Mouse (Mus musculus) hindbrain, embryonic 11.5 days (tissue): Measurements from ENCODE around the gene G0s2. TPM values are rescaled to one million over a fixed set of nuclear protein-coding genes. Genes with fewer than 3 reads are reported as not detected.

Experiments
- ATAC-seq: fragments of 200-750 bp; cut with Nextera tagmentation; 2 replicates; pipeline ENCODE4 v1.8.0; 2017; ENCODE audit warnings: mild to moderate bottlenecking, moderate TSS enrichment, moderate library complexity; ENCODE audit not compliant: low FRiP score
- DNase-seq: peaks from one replicate; pipeline ENCODE4 v3.0.0-alpha.2; 2015; ENCODE audit warnings: low spot score
- H3K27ac ChIP-seq: fragments of 300-500 bp; sonication (generic); 2 replicates; pipeline ENCODE4 v1.5.1; 2014; ENCODE audit warnings: mild to moderate bottlenecking, low read depth, low read length
- H3K27me3 ChIP-seq: fragments of 300-500 bp; sonication (generic); 2 replicates; pipeline ENCODE4 v1.6.1; 2014; ENCODE audit warnings: mild to moderate bottlenecking, low read length, moderate library complexity, mixed read lengths; ENCODE audit not compliant: control insufficient read depth, insufficient read depth
- H3K36me3 ChIP-seq: fragments of 300-500 bp; sonication (generic); 2 replicates; pipeline ENCODE4 v1.6.1; 2014; ENCODE audit warnings: mild to moderate bottlenecking, low read length, moderate library complexity, mixed read lengths; ENCODE audit not compliant: control insufficient read depth, insufficient read depth
- H3K4me1 ChIP-seq: fragments of 300-500 bp; sonication (generic); replicated peaks from 2 replicates; pipeline ENCODE4 v1.6.1; 2014; ENCODE audit warnings: low read length, mixed read lengths; ENCODE audit not compliant: control insufficient read depth, insufficient read depth
- H3K4me2 ChIP-seq: fragments of 300-500 bp; sonication (generic); replicated peaks from 2 replicates; pipeline ENCODE4 v1.6.1; 2014; ENCODE audit warnings: mild to moderate bottlenecking, low read depth, low read length
- H3K4me3 ChIP-seq: fragments of 300-500 bp; sonication (generic); 2 replicates; pipeline ENCODE4 v1.5.1; 2014; ENCODE audit warnings: low read depth, low read length
- H3K9ac ChIP-seq: fragments of 300-500 bp; sonication (generic); 2 replicates; pipeline ENCODE4 v1.6.1; 2014; ENCODE audit warnings: low read depth, low read length
- H3K9me3 ChIP-seq: fragments of 300-500 bp; sonication (generic); 2 replicates; pipeline ENCODE4 v1.6.1; 2016; ENCODE audit warnings: low read length; ENCODE audit not compliant: control insufficient read depth
- WGBS: fragments of 180-500 bp; shearing (Covaris S2); extraction: QIAGEN DNeasy Blood & Tissue Kit; methylation state at CpG from one replicate; pipeline ENCODE4 v1.1.7; 2014; 5-methylcytosine and 5-hydroxymethylcytosine counted together
- polyA plus RNA-seq: library from polyadenylated mRNA; unstranded; fragments of >200 nt; fragmentation: Nextera tagmentation; extraction: Ambion mirVana; gene quantifications from 2 replicates; pipeline ENCODE4 v1.2.1, GENCODE M21; 2014

G0s2 gene
- polyA plus RNA-seq, 1 experiment from 2014 or later = 7.5 TPM

DNA sequence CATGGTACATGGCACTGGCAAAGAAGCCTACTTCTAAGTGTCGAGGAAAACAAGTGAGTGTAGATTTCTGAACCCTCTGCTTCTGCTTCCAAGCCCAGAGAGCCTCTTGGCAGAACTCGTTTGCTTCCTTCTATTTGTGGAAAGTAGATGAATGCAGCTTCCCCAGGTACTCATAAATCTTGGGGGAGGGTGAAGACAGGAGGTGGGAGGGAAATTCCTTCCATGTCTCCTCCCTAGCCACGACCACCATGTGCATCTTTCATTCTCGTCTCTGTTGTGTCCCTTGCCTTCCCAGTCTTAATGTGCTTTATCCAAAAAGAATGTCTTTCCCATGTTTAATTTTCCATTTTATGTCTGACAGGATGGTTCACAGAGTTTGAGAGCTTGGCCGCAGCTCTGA lies 20.4 kb downstream of the G0s2 start:
- no peaks in the 10 kb centered on the region for H3K9me3 ChIP-seq
- ATAC-seq (no peak), DNase-seq (no peak)
- H3K27ac ChIP-seq = no peak overlapping the region
- H3K9ac ChIP-seq = no peak overlapping the region
- no peak overlapping the region for H3K4me2 ChIP-seq
- no peaks in the 10 kb centered on the region for H3K27me3 ChIP-seq
- no peaks in the 10 kb centered on the region for H3K36me3 ChIP-seq
- H3K4me1 ChIP-seq = no peaks in the 10 kb centered on the region
- 55% methylated on average over 5 of the region's 5 CpGs for WGBS
- no peak overlapping the region for H3K4me3 ChIP-seq

DNA sequence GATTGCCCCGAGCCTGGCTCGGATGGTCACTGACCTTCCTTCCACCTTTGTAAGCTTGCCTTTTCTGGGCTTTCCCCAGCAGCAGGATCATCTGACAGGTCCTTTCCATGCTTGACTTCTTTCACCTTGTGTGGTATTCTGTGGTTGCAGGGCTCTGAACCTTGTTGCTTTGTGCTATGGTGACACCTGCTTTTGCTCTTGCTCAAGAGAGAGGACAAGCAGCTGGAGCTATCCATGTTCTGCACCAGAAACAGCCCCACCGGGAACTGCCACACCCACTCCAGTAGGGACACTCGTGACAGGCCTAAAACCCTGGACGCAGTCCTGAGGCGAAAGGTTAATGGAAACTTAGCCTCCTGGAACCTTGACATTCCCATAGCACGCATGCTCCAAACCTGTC lies 21.6 kb downstream of the G0s2 start:
- Histone ChIP-seq H3K9me3 (no peaks in the 10 kb centered on the region), H3K9ac (no peak overlapping the region), H3K4me2 (no peak overlapping the region), H3K27me3 (no peaks in the 10 kb centered on the region), H3K27ac (no peak overlapping the region), H3K4me3 (no peak overlapping the region), H3K36me3 (no peaks in the 10 kb centered on the region), H3K4me1 (no peaks in the 10 kb centered on the region)
- ATAC-seq (no peak), DNase-seq (no peak)
- 85% methylated on average over 7 of the region's 7 CpGs for WGBS

DNA sequence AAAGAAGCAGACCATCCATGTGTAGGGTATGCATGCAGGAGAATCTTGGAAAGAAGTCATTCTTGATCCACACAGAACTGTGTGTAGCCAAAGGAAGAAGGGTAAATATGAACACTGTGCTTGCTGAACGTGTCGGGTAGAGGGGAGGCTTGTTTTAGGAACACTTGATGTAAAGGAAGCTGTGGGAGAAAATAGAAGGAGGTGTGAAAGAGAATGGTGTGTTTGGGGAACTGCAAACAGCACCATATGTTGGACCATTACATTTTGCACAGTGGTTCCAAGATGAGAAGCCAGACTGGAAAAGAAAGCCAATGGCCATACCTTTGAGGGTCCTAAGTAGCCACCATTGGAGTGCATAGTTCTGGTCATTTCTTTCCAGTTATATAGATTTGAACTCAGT lies 23.0 kb downstream of the G0s2 start:
- Histone ChIP-seq H3K9me3 (no peaks in the 10 kb centered on the region), H3K4me3 (no peak overlapping the region), H3K4me1 (no peaks in the 10 kb centered on the region), H3K9ac (no peak overlapping the region), H3K4me2 (no peak overlapping the region), H3K36me3 (no peaks in the 10 kb centered on the region), H3K27me3 (no peaks in the 10 kb centered on the region), H3K27ac (no peak overlapping the region)
- WGBS = 89% methylated on average over 2 of the region's 2 CpGs
- DNase-seq = no peak
- no peak for ATAC-seq

DNA sequence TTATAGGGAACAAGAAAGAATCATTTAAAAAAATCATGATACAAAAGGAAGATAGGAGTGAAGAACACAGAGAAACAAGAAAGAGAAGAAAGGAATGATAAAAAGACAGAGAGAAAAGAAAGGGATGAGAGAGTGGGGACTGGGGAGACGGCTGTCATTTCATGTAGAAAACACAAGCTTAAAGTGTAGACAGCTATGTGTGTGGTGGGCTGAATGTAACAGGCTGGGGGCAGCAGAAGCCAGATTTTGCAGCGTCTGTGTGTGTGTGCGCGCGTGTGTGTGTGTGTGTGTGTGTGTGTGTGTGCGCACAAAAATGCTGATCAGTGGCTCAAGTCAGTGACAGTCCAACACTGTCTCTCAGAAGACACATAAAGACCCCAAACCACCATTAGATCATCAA lies 28.8 kb downstream of the G0s2 start:
- Histone ChIP-seq H3K9me3 (no peaks in the 10 kb centered on the region), H3K9ac (no peak overlapping the region), H3K4me2 (no peak overlapping the region), H3K4me3 (no peak overlapping the region), H3K27ac (no peak overlapping the region), H3K27me3 (no peaks in the 10 kb centered on the region), H3K36me3 (no peaks in the 10 kb centered on the region), H3K4me1 (no peaks in the 10 kb centered on the region)
- ATAC-seq (no peak), DNase-seq (no peak)
- 83% methylated on average over 6 of the region's 6 CpGs for WGBS

DNA sequence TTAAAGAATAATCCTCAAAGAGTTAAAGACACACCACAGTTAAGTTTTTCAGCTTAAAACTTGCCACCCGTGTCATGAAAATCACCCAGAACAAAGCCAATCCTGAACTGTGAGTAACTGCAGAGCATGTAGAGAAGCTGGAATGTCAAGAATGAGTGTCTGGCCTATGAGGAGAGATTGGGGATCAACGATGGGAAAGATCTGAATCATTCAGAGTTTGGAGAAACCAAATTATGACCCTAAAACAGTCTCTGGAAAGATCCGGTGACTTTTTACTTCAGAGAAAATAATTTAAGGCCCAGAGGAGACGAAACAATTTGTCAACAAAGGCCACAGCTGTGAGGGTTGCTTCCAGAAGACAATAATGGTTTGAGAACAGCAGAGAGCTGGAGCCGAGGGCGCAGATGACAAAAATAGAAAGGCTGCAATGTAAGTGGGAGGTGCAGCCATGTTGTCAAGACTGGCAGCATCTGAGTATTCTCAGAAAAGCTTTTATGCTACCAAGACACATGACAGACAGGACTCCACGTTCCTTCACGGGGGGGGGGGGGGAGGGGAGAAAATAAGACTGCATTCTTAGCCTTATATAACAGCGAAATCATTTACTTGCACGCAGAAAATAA lies 29.3 kb downstream of the G0s2 start:
- no peak overlapping the region for H3K4me3 ChIP-seq
- H3K27ac ChIP-seq = no peak overlapping the region
- WGBS = 61% methylated on average over 10 of the region's 10 CpGs
- H3K9me3 ChIP-seq = no peaks in the 10 kb centered on the region
- H3K36me3 ChIP-seq = no peaks in the 10 kb centered on the region
- DNase-seq (no peak), ATAC-seq (no peak)
- no peak overlapping the region for H3K9ac ChIP-seq
- H3K27me3 ChIP-seq = no peaks in the 10 kb centered on the region
- H3K4me2 ChIP-seq = no peak overlapping the region
- no peaks in the 10 kb centered on the region for H3K4me1 ChIP-seq

DNA sequence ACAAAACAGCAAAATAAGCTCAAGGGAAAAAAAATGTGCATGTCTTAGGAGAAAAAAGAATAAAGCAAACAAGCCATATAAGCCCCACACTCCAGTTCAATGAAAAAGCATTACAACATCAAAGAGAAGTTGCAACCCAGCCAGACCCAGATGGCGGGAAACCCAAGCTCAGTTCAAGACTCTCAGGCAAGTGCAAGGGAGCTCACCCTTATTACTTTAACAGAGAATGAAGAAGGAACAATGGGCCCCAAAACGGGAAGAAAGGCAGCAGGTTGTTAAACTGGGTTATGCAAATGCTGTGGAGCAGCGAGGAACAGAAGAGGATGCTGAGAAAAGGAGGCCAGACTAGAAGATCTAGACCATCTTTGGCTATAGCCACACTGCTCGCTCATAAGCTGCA lies 30.2 kb downstream of the G0s2 start:
- H3K4me1 ChIP-seq = no peaks in the 10 kb centered on the region
- H3K27me3 ChIP-seq = no peaks in the 10 kb centered on the region
- no peak overlapping the region for H3K4me3 ChIP-seq
- no peak overlapping the region for H3K27ac ChIP-seq
- WGBS = 74% methylated on average over 4 of the region's 4 CpGs
- no peak for DNase-seq
- no peak overlapping the region for H3K9ac ChIP-seq
- no peak for ATAC-seq
- H3K4me2 ChIP-seq = no peak overlapping the region
- H3K9me3 ChIP-seq = no peaks in the 10 kb centered on the region
- no peaks in the 10 kb centered on the region for H3K36me3 ChIP-seq

DNA sequence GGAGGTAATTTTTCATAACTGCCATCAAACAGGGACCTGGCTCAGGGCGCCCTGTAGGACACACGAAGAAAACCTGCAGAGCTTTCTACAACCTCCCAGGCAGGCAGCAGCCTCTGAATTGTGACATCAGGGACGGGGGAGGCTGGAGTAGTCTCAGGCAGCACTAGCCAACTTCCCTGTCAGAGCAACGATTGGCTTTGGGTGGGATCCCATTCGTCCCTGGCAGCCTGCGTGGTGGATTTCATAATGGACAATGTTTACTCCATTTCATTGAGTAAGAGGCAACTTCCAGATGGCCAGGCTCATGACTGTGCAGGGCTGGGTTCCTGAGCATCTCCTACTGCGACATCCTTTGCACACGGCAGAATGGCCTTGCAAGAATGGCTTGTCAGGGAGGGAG lies 30.8 kb downstream of the G0s2 start:
- Histone ChIP-seq H3K36me3 (no peaks in the 10 kb centered on the region), H3K27me3 (no peaks in the 10 kb centered on the region), H3K9ac (no peak overlapping the region), H3K27ac (no peak overlapping the region), H3K9me3 (no peaks in the 10 kb centered on the region), H3K4me1 (no peaks in the 10 kb centered on the region), H3K4me3 (no peak overlapping the region), H3K4me2 (no peak overlapping the region)
- ATAC-seq (no peak), DNase-seq (no peak)
- 82% methylated on average over 8 of the region's 8 CpGs for WGBS

DNA sequence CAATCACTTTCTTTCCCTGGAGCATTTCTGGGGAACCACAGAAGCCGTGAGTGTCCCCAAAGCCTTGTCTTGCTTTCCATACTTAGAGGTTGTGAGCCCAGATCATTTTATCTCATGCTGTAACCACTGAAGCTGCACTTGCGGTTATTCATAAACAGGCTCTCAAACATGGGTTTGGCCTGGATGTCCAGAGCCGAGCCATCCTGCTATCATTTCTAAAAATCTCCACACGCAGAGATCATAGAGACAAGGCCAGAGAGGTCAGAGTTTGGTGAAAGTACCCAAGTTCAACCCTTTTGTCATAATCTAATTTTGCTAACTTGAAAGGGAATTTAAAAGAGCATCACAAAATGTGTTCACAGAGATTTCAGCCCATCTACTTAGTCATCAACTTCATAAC lies 31.6 kb downstream of the G0s2 start:
- H3K4me3 ChIP-seq = no peak overlapping the region
- ATAC-seq (no peak), DNase-seq (no peak)
- no peaks in the 10 kb centered on the region for H3K4me1 ChIP-seq
- H3K4me2 ChIP-seq = no peak overlapping the region
- H3K9me3 ChIP-seq = no peaks in the 10 kb centered on the region
- WGBS = 92% methylated on average over 4 of the region's 4 CpGs
- H3K27ac ChIP-seq = no peak overlapping the region
- H3K27me3 ChIP-seq = no peaks in the 10 kb centered on the region
- H3K9ac ChIP-seq = no peak overlapping the region
- H3K36me3 ChIP-seq = no peaks in the 10 kb centered on the region

DNA sequence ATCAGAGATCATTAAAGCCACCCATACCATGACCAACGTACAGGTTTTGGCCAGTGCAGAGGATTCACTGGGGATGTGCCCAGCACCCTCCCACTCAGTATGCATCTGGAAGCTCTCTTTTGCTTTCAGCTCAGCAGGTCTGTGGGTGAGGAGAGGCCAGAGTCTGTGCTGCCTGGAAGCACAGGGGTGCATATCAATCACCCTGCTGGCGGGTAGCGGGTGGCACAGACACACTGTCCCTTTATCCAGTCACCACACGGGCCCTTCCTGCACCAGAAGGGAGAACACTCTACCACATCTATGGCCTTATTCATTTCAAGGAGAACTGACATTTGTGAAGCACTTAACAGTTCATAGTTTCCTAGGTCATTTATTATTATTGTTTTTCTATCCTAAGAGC lies 34.6 kb downstream of the G0s2 start:
- H3K9ac ChIP-seq = no peak overlapping the region
- H3K27me3 ChIP-seq = no peaks in the 10 kb centered on the region
- no peak overlapping the region for H3K4me3 ChIP-seq
- ATAC-seq (no peak), DNase-seq (no peak)
- no peak overlapping the region for H3K4me2 ChIP-seq
- 58% methylated on average over 4 of the region's 4 CpGs for WGBS
- no peaks in the 10 kb centered on the region for H3K9me3 ChIP-seq
- no peaks in the 10 kb centered on the region for H3K36me3 ChIP-seq
- no peaks in the 10 kb centered on the region for H3K4me1 ChIP-seq
- H3K27ac ChIP-seq = no peak overlapping the region
